Mouse (Mus musculus) G1E (cell line): ENCODE results near the gene Dtx2. TPM values are rescaled to one million over a fixed set of nuclear protein-coding genes. Genes with fewer than 3 reads are reported as not detected.

Source experiments
- ATAC-seq: 2 replicates; pipeline ENCODE4 v1.8.0; 2016; ENCODE audit warnings: mild to moderate bottlenecking; ENCODE audit not compliant: insufficient number of reproducible peaks, poor library complexity, low FRiP score, severe bottlenecking; ENCODE audit errors: extremely low read depth
- DNase-seq: peaks from one replicate; pipeline ENCODE4 v3.0.0; 2012; ENCODE audit warnings: low spot score
- H3K27me3 ChIP-seq: 2 replicates; pipeline ENCODE4 v1.6.1; 2012; ENCODE audit warnings: mild to moderate bottlenecking, low read length, inconsistent platforms; ENCODE audit not compliant: insufficient read depth
- H3K36me3 ChIP-seq: replicated peaks from 2 replicates; pipeline ENCODE3; 2012; ENCODE audit warnings: mild to moderate bottlenecking, inconsistent platforms
- H3K4me1 ChIP-seq: 2 replicates; pipeline ENCODE4 v1.6.1; 2012; ENCODE audit warnings: low read depth, low read length, inconsistent platforms, mixed read lengths; ENCODE audit not compliant: insufficient read depth
- H3K4me3 ChIP-seq: 2 replicates; pipeline ENCODE4 v1.5.1; 2012; ENCODE audit warnings: low read depth, mild to moderate bottlenecking, inconsistent platforms, low read length, moderate library complexity, mixed read lengths
- H3K9me3 ChIP-seq: replicated peaks from 2 replicates; pipeline ENCODE4 v1.6.1; 2012; ENCODE audit warnings: inconsistent platforms
- CTCF ChIP-seq: IDR thresholded peaks from 2 replicates; pipeline ENCODE4 v1.5.1; 2012; ENCODE audit warnings: low read depth, low read length, inconsistent platforms, mixed read lengths
- GATA1 ChIP-seq: IDR thresholded peaks from 2 replicates; pipeline ENCODE4 v1.6.1; 2012; ENCODE audit warnings: borderline replicate concordance, low read length, inconsistent platforms, mixed read lengths
- GATA2 ChIP-seq: IDR thresholded peaks from 2 replicates; pipeline ENCODE4 v1.6.1; 2012; ENCODE audit warnings: low read depth, low read length, inconsistent platforms, borderline replicate concordance
- POLR2AphosphoS5 ChIP-seq: IDR thresholded peaks from 2 replicates; pipeline ENCODE4 v1.6.1; 2012; ENCODE audit warnings: low read depth, low read length, inconsistent platforms; ENCODE audit not compliant: insufficient replicate concordance
- TAL1 ChIP-seq: conservative IDR thresholded peaks from 2 replicates; pipeline ENCODE4 v1.6.1; 2012; ENCODE audit warnings: low read depth, low read length, inconsistent platforms, mixed read lengths
- polyA plus RNA-seq: library from polyadenylated mRNA; stranded (reverse); fragments of >175 nt; gene quantifications from 2 replicates; pipeline ENCODE4 v1.2.3, GENCODE M21; 2012
- total RNA-seq, 2 experiments: library from RNA; stranded (forward) in 1 of 2; stranded (reverse) in 1 of 2; fragments of 200-1000 nt in 1 of 2; fragments of >200 nt in 1 of 2; fragmentation: Nextera tagmentation in 1 of 2; gene quantifications; 2 replicates each; pipeline ENCODE4 v1.2.3; 2014 to 2017

The Dtx2 gene
- total and polyA plus RNA-seq, 3 experiments = 5.1 to 25.6 (median 25.2) TPM

GRCm38 (mm10) chr5:136017262-136017661 is 22.7 kb downstream of the Dtx2 start:
- ATAC-seq (no peak), DNase-seq (no peak)
- no peaks in the 10 kb centered on the region for H3K9me3 ChIP-seq
- no peaks in the 10 kb centered on the region for H3K27me3 ChIP-seq
- peaks cover 75% of the 10 kb centered on the region for H3K36me3 ChIP-seq
- TF ChIP-seq GATA2 = no peak
- no peak for TF ChIP-seq POLR2AphosphoS5
- no peak for TF ChIP-seq GATA1
- TF ChIP-seq CTCF = no peak
- TF ChIP-seq TAL1 = no peak
- no peak overlapping the region for H3K4me3 ChIP-seq
- H3K4me1 ChIP-seq = peaks cover 10% of the 10 kb centered on the region

GRCm38 (mm10) chr5:136018726-136019125 is 24.1 kb downstream of the Dtx2 start:
- Histone ChIP-seq H3K4me1 (peaks cover 10% of the 10 kb centered on the region), H3K9me3 (no peaks in the 10 kb centered on the region), H3K4me3 (no peak overlapping the region), H3K27me3 (no peaks in the 10 kb centered on the region), H3K36me3 (peaks cover 65% of the 10 kb centered on the region)
- TF ChIP-seq GATA2 = no peak
- no peak for TF ChIP-seq POLR2AphosphoS5
- TF ChIP-seq TAL1 = no peak
- no peak for TF ChIP-seq GATA1
- TF ChIP-seq CTCF = no peak
- DNase-seq = no peak
- no peak for ATAC-seq

- H3K27me3 ChIP-seq = no peaks in the 10 kb centered on the region
- no peak overlapping the region for H3K4me3 ChIP-seq
- H3K4me1 ChIP-seq = peaks cover 9% of the 10 kb centered on the region
- peaks cover 65% of the 10 kb centered on the region for H3K36me3 ChIP-seq
- TF ChIP-seq CTCF (no peak), GATA1 (no peak), POLR2AphosphoS5 (no peak), GATA2 (no peak), TAL1 (no peak)
- DNase-seq = no peak
- H3K9me3 ChIP-seq = no peaks in the 10 kb centered on the region
- no peak for ATAC-seq
These were observed 25.3 kb downstream of the Dtx2 start for GRCm38 (mm10) chr5:136019907-136020306.

GRCm38 (mm10) chr5:136025712-136026111 is 31.1 kb downstream of the Dtx2 start:
- DNase-seq (no peak), ATAC-seq (no peak)
- Histone ChIP-seq H3K27me3 (no peaks in the 10 kb centered on the region), H3K9me3 (no peaks in the 10 kb centered on the region), H3K4me3 (no peak overlapping the region), H3K36me3 (peaks cover 74% of the 10 kb centered on the region), H3K4me1 (peaks cover 8% of the 10 kb centered on the region)
- TF ChIP-seq CTCF (no peak), GATA1 (no peak), GATA2 (no peak), TAL1 (no peak), POLR2AphosphoS5 (no peak)

GRCm38 (mm10) chr5:136026859-136027258 is 32.3 kb downstream of the Dtx2 start:
- H3K4me1 ChIP-seq = no peaks in the 10 kb centered on the region
- no peak for ATAC-seq
- no peaks in the 10 kb centered on the region for H3K9me3 ChIP-seq
- no peak for DNase-seq
- H3K27me3 ChIP-seq = no peaks in the 10 kb centered on the region
- peaks cover 76% of the 10 kb centered on the region for H3K36me3 ChIP-seq
- no peak overlapping the region for H3K4me3 ChIP-seq
- TF ChIP-seq GATA2 (no peak), POLR2AphosphoS5 (no peak), GATA1 (no peak), TAL1 (no peak), CTCF (no peak)

- H3K27me3 ChIP-seq = no peaks in the 10 kb centered on the region
- no peaks in the 10 kb centered on the region for H3K4me1 ChIP-seq
- no peaks in the 10 kb centered on the region for H3K9me3 ChIP-seq
- H3K36me3 ChIP-seq = peaks cover 84% of the 10 kb centered on the region
- no peak for DNase-seq
- no peak for TF ChIP-seq TAL1
- no peak for TF ChIP-seq CTCF
- no peak for TF ChIP-seq GATA2
- TF ChIP-seq GATA1 = no peak
- TF ChIP-seq POLR2AphosphoS5 = no peak
- no peak overlapping the region for H3K4me3 ChIP-seq
- no peak for ATAC-seq
These were observed 33.2 kb downstream of the Dtx2 start for GRCm38 (mm10) chr5:136027612-136028311.

GRCm38 (mm10) chr5:136034868-136035267 is 40.3 kb downstream of the Dtx2 start:
- no peak for ATAC-seq
- H3K36me3 ChIP-seq = peaks cover 31% of the 10 kb centered on the region
- no peak overlapping the region for H3K4me3 ChIP-seq
- H3K27me3 ChIP-seq = peaks cover 10% of the 10 kb centered on the region
- peaks cover 17% of the 10 kb centered on the region for H3K4me1 ChIP-seq
- DNase-seq = no peak
- no peaks in the 10 kb centered on the region for H3K9me3 ChIP-seq
- TF ChIP-seq GATA2 (no peak), TAL1 (no peak), GATA1 (no peak), CTCF (no peak), POLR2AphosphoS5 (no peak)
